Mouse (Mus musculus): ENCODE data around the gene Stard13. TPM values are rescaled to one million over a fixed set of nuclear protein-coding genes. Genes with fewer than 3 reads are reported as not detected.
A peak's percentile ranks its signal among the peaks of the same experiment; 100 is the strongest.

The Stard13 gene
- polyA plus RNA-seq, 1 experiment from 2014 or later, result 17.8 TPM

DNA sequence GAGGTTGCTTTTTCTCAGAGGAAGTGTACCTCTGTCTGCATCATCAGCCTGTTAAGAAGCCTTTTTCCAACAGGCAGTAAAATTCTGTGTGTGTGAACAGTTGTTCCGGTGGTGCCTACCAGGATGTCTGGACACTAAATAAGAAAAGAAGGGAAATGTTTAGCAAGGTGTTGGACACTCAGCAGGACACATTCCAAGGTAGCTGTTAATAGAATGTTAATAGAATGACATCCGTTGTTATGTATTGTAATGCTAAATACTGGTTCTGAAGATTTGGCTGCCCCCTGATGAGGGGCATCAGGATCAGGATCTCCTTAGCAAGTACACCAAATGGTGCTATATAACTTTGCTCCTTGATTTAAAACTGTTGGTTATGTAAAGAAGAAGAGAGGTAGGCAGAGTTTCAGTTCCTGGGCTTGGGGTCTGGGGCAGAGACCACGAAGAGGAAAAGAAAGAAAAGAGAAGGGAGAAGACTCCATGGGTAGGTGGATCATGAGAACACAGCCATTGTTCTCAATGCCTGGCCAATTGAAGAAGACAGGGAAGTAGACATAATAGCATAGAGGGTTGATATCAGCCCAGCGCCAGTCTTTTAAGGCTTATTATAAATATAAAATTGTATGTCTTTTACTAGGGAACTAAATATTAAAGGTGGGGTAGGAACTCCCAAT, 9.8 kb downstream of the Stard13 start:
- H3K9ac ChIP-seq, result no peak overlapping the region
- no peaks in the 10 kb centered on the region for H3K9me3 ChIP-seq
- no peaks in the 10 kb centered on the region for H3K36me3 ChIP-seq
- WGBS, result 67% methylated on average over 4 of the region's 4 CpGs
- H3K4me2 ChIP-seq, result no peak overlapping the region
- no peaks in the 10 kb centered on the region for H3K27me3 ChIP-seq (replicated peaks)
- no peak overlapping the region for H3K4me3 ChIP-seq (replicated peaks)
- H3K27ac ChIP-seq, result no peak overlapping the region
- no peak for ATAC-seq (ENCODE audit: insufficient read depth, low FRiP score, low read depth)
- H3K4me1 ChIP-seq, result no peaks in the 10 kb centered on the region

DNA sequence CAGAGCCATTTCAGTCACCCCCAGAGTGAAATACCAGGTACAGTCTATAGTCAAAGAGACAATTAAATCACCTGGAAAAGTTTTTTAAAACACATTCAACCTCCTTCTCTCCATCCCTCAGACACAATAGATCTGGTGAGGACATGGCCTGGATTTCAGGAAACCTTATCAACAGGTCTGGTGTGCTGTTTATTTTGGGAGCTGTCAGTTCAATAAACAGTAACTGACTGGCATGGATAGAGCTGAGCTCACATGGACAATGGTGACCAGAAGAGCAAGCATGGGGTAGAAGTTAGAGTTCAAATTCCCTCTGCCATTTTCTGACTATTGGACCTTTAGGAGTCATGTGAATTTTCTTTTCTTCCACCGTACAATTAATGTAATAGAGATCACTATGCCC, 10.8 kb downstream of the Stard13 start:
- WGBS, result 96% methylated on average over 1 of the region's 1 CpGs
- no peak overlapping the region for H3K9ac ChIP-seq
- no peaks in the 10 kb centered on the region for H3K9me3 ChIP-seq
- no peaks in the 10 kb centered on the region for H3K36me3 ChIP-seq
- no peaks in the 10 kb centered on the region for H3K4me1 ChIP-seq
- H3K4me2 ChIP-seq, result no peak overlapping the region
- no peak overlapping the region for H3K27ac ChIP-seq
- ATAC-seq (ENCODE audit: insufficient read depth, low FRiP score, low read depth), result no peak
- no peak overlapping the region for H3K4me3 ChIP-seq (replicated peaks)
- H3K27me3 ChIP-seq (replicated peaks), result no peaks in the 10 kb centered on the region

DNA sequence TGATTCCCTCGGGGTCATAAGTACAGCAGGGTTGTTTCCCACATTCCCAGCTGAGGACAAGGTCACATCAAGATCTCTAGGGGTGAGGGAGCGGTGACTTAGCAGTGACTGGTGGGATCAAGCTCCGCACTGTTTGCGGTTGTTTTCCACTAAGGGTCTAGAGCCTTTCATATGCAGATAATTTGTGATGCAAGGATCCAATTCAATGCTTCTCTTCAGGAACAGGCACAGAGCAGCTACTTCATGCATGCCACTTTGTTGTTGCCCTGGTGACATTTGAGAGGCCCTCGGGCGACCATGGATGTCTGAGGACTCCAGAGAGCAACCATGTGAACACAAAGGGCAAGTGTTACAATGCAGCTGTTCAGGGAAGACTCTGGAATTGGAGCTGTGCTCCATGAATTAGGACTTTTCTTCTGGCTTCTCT, 14.9 kb downstream of the Stard13 start:
- 61% methylated on average over 6 of the region's 6 CpGs for WGBS
- no peak for ATAC-seq (ENCODE audit: insufficient read depth, low FRiP score, low read depth)

DNA sequence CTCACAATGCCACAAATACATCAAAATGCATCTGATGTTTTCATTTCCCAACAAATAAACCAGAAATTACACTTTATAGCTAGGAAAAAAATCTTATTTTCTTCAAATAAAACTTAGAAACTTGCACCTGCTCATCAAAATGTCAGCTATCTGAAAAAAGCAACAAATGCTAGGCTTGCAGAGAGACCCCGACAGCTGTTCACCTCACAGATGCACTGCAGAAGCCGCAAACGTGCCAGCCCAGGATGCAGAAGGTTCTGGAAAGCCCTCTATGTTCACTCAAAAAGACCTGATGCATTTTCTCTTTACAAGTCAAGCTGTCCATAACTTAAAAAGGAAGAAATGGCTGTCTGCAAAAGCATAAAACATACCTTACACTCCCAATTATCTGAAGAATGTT, 20.5 kb downstream of the Stard13 start:
- 82% methylated on average over 3 of the region's 3 CpGs for WGBS
- H3K4me2 ChIP-seq, result no peak overlapping the region
- H3K4me3 ChIP-seq (replicated peaks), result no peak overlapping the region
- no peak overlapping the region for H3K27ac ChIP-seq
- no peaks in the 10 kb centered on the region for H3K4me1 ChIP-seq
- H3K9ac ChIP-seq, result no peak overlapping the region
- no peak for ATAC-seq (ENCODE audit: insufficient read depth, low FRiP score, low read depth)
- no peaks in the 10 kb centered on the region for H3K27me3 ChIP-seq (replicated peaks)
- H3K36me3 ChIP-seq, result no peaks in the 10 kb centered on the region
- no peaks in the 10 kb centered on the region for H3K9me3 ChIP-seq

More for the DNA sequence above, 14.9 kb downstream of the Stard13 start:
- no peaks in the 10 kb centered on the region for H3K36me3 ChIP-seq
- H3K4me2 ChIP-seq, result no peak overlapping the region
- no peak overlapping the region for H3K27ac ChIP-seq
- no peak overlapping the region for H3K9ac ChIP-seq
- H3K27me3 ChIP-seq (replicated peaks), result no peaks in the 10 kb centered on the region
- no peak overlapping the region for H3K4me3 ChIP-seq (replicated peaks)
- no peaks in the 10 kb centered on the region for H3K4me1 ChIP-seq
- no peaks in the 10 kb centered on the region for H3K9me3 ChIP-seq

DNA sequence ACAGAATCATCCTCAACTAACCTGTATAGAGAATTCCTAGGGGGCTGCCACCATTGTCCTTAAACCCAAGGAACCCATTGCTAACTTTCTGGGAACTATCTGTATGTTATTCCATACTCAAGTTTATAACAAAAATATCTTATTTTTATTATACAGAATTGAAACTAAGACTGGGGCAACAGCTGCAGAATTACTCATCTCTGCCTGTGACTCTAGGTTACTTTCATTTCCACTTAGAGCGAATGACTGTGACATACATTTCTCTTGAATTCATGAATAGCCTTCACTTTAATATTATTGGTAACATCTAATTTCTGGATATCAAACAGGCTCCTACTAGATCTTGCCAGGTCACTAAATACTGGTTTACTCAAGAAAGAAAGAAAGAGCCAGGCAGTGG, 22.8 kb downstream of the Stard13 start:
- H3K9ac ChIP-seq, result no peak overlapping the region
- no peak overlapping the region for H3K4me2 ChIP-seq
- 88% methylated on average over 1 of the region's 1 CpGs for WGBS
- no peaks in the 10 kb centered on the region for H3K27me3 ChIP-seq (replicated peaks)
- no peaks in the 10 kb centered on the region for H3K9me3 ChIP-seq
- no peaks in the 10 kb centered on the region for H3K4me1 ChIP-seq
- no peak overlapping the region for H3K4me3 ChIP-seq (replicated peaks)
- H3K27ac ChIP-seq, result no peak overlapping the region
- H3K36me3 ChIP-seq, result no peaks in the 10 kb centered on the region
- no peak for ATAC-seq (ENCODE audit: insufficient read depth, low FRiP score, low read depth)

DNA sequence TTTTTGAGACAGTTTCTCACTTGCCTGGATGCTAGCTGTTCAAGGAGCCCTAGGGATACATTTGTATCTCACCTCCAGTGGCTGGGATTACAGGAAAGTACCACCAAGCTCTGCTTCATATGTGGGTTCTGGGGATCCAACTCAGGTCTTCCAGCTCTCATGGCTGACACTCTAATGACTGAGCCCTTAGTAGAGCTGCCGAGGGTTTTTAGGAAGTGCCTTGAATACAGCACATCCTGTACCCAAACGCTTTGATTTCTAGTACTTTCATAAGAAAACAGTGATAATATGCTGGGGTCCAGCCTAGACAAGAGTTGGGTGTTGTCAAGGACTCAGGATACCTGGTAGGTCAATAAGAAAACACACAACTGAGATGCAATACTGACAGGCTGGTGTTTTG, 23.6 kb downstream of the Stard13 start:
- no peak for ATAC-seq (ENCODE audit: insufficient read depth, low FRiP score, low read depth)
- Histone ChIP-seq H3K4me2 (no peak overlapping the region), H3K9ac (no peak overlapping the region), H3K4me3 (replicated peaks) (no peak overlapping the region), H3K27ac (no peak overlapping the region), H3K4me1 (no peaks in the 10 kb centered on the region), H3K27me3 (replicated peaks) (no peaks in the 10 kb centered on the region), H3K36me3 (no peaks in the 10 kb centered on the region), H3K9me3 (no peaks in the 10 kb centered on the region)
- WGBS, result 73% methylated on average over 2 of the region's 2 CpGs

DNA sequence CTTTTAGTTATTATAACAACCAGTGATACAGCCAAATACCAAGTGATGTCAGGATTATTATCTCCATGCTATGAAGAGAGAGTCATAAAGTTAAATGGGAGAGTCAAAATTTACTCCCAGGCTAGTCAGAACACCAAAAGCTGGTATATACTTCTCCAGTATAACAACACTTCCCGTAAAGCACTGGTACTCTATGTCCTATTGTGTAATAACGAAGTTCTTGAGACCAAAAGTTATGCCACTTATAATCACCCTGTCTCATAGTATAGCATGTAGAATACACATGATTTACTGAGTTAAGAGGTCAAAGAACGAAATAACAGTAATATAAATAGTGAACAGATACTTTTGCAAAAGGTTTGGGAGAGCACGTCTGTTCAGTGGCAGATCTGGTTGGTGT, 28.6 kb downstream of the Stard13 start:
- ATAC-seq (ENCODE audit: insufficient read depth, low FRiP score, low read depth), result no peak
- WGBS, result 90% methylated on average over 4 of the region's 4 CpGs
- no peaks in the 10 kb centered on the region for H3K36me3 ChIP-seq
- H3K4me2 ChIP-seq, result no peak overlapping the region
- H3K4me1 ChIP-seq, result no peaks in the 10 kb centered on the region
- no peaks in the 10 kb centered on the region for H3K27me3 ChIP-seq (replicated peaks)
- no peaks in the 10 kb centered on the region for H3K9me3 ChIP-seq
- H3K27ac ChIP-seq, result no peak overlapping the region
- no peak overlapping the region for H3K4me3 ChIP-seq (replicated peaks)
- H3K9ac ChIP-seq, result no peak overlapping the region

DNA sequence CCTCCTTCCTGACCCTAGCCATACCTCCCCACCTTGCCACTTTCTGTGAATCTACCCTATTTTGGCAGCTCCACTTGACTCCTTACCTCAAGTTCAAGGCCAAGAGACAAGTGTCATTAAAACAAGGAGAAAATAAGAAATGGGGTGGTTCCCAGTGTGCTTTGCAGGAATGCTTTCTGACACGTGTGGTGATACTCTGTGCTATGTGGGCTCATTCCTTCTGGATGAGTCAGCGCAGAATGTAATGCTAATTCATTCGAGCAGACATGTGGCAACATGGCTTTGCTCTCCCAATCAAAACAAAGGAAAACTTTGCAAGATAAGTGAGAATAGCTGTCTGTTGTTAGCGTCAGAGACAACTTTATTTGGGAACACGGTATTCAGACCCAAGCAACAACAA, 30.7 kb downstream of the Stard13 start:
- no peaks in the 10 kb centered on the region for H3K27me3 ChIP-seq (replicated peaks)
- H3K4me1 ChIP-seq, result no peaks in the 10 kb centered on the region
- H3K9me3 ChIP-seq, result no peaks in the 10 kb centered on the region
- 39% methylated on average over 5 of the region's 5 CpGs for WGBS
- no peak overlapping the region for H3K4me3 ChIP-seq (replicated peaks)
- no peaks in the 10 kb centered on the region for H3K36me3 ChIP-seq
- no peak overlapping the region for H3K27ac ChIP-seq
- H3K9ac ChIP-seq, result no peak overlapping the region
- no peak for ATAC-seq (ENCODE audit: insufficient read depth, low FRiP score, low read depth)
- H3K4me2 ChIP-seq, result no peak overlapping the region

DNA sequence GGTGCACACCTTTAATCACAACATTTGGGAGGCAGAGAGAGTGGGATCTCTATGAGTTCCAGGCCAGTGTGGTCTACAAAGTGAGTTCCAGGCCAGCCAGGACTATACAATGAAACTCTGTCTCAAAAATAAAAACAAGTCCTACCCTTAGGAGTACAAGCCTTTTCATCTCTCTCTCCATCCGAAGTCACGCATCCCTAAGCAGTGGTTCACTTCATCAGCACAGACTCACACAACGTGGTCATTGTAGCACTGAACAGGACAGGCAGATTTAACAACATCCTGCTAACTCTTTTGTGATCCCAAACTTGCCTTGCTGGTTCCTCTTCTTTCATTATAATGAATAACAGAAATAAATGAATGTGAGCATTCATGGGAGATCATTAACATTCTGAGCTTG, 32.4 kb downstream of the Stard13 start:
- peaks cover 6% of the 10 kb centered on the region; the same call in 1 of the 2 replicates for H3K4me1 ChIP-seq
- ATAC-seq (ENCODE audit: insufficient read depth, low FRiP score, low read depth), result no peak
- no peaks in the 10 kb centered on the region for H3K36me3 ChIP-seq
- 72% methylated on average over 3 of the region's 3 CpGs for WGBS
- H3K27ac ChIP-seq, result no peak overlapping the region; the same call in 1 of the 2 replicates
- no peaks in the 10 kb centered on the region for H3K27me3 ChIP-seq (replicated peaks)
- H3K4me3 ChIP-seq (replicated peaks), result no peak overlapping the region
- H3K9me3 ChIP-seq, result no peaks in the 10 kb centered on the region
- no peak overlapping the region for H3K4me2 ChIP-seq
- H3K9ac ChIP-seq, result no peak overlapping the region

DNA sequence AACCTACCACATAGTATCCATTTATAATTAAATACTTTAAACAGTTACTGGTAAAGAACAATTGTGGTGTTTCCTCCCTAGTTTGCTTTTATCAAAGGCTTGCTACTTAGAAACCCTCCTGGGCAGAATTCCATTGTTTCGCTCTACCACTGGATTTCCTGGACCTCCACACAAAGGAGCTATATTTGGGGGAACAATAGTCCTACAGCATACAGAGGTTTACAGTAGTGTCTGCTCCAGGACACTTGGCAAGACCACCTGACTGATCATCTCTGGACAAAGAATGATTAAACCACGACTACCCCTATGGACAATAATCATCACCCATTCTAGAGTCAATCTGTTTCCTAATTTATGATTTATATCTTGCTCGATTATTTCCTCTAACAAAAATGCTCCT, 34.4 kb downstream of the Stard13 start:
- H3K27me3 ChIP-seq (replicated peaks), result no peaks in the 10 kb centered on the region
- no peak for ATAC-seq (ENCODE audit: insufficient read depth, low FRiP score, low read depth)
- H3K4me1 ChIP-seq, result peaks cover 6% of the 10 kb centered on the region; the same call in 1 of the 2 replicates
- no peak overlapping the region for H3K27ac ChIP-seq
- no peaks in the 10 kb centered on the region for H3K36me3 ChIP-seq
- H3K4me3 ChIP-seq (replicated peaks), result no peak overlapping the region
- H3K9me3 ChIP-seq, result no peaks in the 10 kb centered on the region
- WGBS, result 77% methylated on average over 3 of the region's 3 CpGs
- H3K9ac ChIP-seq, result no peak overlapping the region
- H3K4me2 ChIP-seq, result no peak overlapping the region

DNA sequence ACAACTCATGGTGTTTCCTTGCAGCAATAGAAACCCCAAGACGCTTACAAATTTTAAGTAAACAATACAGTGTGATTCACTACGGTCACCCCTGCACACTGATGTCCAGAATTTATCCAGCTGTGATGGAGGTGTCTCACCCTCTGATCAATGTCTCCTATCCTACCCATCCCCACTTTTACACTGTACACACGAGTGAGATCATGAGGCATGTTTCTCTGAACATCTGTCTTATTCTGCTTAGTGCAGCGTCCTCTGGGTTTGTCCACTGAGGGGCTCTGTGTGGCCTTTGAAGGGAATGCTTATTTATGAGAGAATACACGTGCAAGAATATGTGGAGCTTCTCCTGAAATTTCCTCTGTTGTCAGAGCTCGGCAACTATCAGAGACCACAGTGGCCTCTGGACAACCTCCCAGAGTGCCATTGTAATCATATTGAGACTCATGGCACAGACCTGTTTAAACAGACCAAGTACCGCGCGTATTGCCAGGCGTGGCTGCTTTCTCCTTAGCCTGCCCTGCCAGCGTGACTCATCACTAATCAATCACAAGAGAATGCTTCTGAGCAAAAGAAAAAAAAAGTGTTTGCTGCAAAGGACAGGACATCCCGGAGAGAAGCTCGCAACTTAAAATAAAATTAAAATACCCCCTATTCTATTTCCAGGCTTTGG, 36.9 kb downstream of the Stard13 start:
- Histone ChIP-seq H3K9me3 (no peaks in the 10 kb centered on the region), H3K9ac (no peak overlapping the region), H3K27ac (peak overlapping the region; percentile 44; the same call in 1 of the 2 replicates), H3K36me3 (no peaks in the 10 kb centered on the region), H3K4me1 (peaks cover 6% of the 10 kb centered on the region; the same call in 1 of the 2 replicates), H3K4me2 (no peak overlapping the region), H3K27me3 (replicated peaks) (no peaks in the 10 kb centered on the region), H3K4me3 (replicated peaks) (no peak overlapping the region)
- WGBS, result 28% methylated on average over 13 of the region's 13 CpGs
- ATAC-seq (ENCODE audit: insufficient read depth, low FRiP score, low read depth), result peak; percentile 48; the same call in 1 of the 2 replicates

DNA sequence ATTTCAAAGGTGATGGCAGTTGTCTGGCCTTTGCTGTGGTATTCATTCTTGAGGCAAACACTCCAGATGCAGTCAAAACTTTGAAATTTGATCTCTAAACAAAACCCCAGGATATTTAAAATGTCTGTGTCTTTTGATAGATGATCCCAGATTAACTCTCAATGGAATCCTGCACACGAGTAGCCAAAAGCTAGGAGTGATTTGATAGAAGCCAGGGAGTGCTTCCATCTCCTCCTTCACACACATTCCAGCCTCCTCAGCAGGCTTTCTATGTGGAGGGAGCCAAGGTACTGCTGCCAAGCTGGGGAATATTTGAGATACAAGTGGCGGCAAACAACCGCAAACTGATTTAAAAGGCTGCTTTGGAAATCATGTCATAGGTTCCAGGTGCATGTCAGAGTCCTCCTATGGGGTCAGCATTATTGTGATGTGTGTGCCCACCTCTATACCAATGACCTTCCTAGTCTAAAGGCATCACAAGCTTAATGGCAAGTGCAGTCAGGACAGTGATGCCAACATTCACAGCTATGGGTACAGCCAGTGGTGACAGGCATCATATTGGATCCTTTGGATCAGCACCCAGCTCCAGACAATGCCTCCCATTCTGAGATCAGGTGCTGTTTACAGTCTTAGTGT, 39.6 kb downstream of the Stard13 start:
- 40% methylated on average over 3 of the region's 3 CpGs for WGBS
- no peak overlapping the region for H3K27ac ChIP-seq
- no peaks in the 10 kb centered on the region for H3K9me3 ChIP-seq
- H3K4me2 ChIP-seq, result no peak overlapping the region
- H3K9ac ChIP-seq, result no peak overlapping the region
- H3K4me1 ChIP-seq, result peaks cover 8% of the 10 kb centered on the region; the same call in 1 of the 2 replicates
- no peaks in the 10 kb centered on the region for H3K36me3 ChIP-seq
- ATAC-seq (ENCODE audit: insufficient read depth, low FRiP score, low read depth), result no peak
- no peak overlapping the region for H3K4me3 ChIP-seq (replicated peaks)
- H3K27me3 ChIP-seq (replicated peaks), result no peaks in the 10 kb centered on the region

Measured in stomach, embryonic 15.5 days (tissue).